Mouse (Mus musculus): Measurements from ENCODE around the gene Polr3e. TPM values are rescaled to one million over a fixed set of nuclear protein-coding genes. Genes with fewer than 3 reads are reported as not detected.
"Not testable (repeated sequence)": the region's sequence is repeated elsewhere in the genome, so short reads cannot be mapped to it uniquely, and the experiment has no call there.

Gene Polr3e
- 10 to 100 TPM; 10.8 to 12.3 TPM for polyA plus RNA-seq (2017; shearing (Covaris generic))

- ATAC-seq, result peak; percentile 80
These were observed at the start of gene Polr3e for GRCm38 (mm10) chr7:120917592-120918461. Gene Polr3e, plus strand, starts transcription at chr7:120917744.

GRCm38 (mm10) chr7:120869883-120870282, 47.7 kb upstream of the Polr3e start:
- ATAC-seq, result no peak

- no peak for ATAC-seq
These were observed 47.0 kb upstream of the Polr3e start for GRCm38 (mm10) chr7:120870431-120871008.

- ATAC-seq, result no peak
These were observed 44.5 kb upstream of the Polr3e start for GRCm38 (mm10) chr7:120873083-120873482.

GRCm38 (mm10) chr7:120874021-120874420, 43.5 kb upstream of the Polr3e start:
- no peak for ATAC-seq

- no peak for ATAC-seq
These were observed 42.6 kb upstream of the Polr3e start for GRCm38 (mm10) chr7:120874764-120875539.

- no peak for ATAC-seq
These were observed 41.8 kb upstream of the Polr3e start for GRCm38 (mm10) chr7:120875540-120876388.

GRCm38 (mm10) chr7:120878271-120878670, 39.3 kb upstream of the Polr3e start:
- no peak for ATAC-seq

GRCm38 (mm10) chr7:120879972-120880371, 37.6 kb upstream of the Polr3e start:
- ATAC-seq, result no peak

GRCm38 (mm10) chr7:120880770-120881169, 36.8 kb upstream of the Polr3e start:
- ATAC-seq, result no peak

GRCm38 (mm10) chr7:120881451-120881850, 36.1 kb upstream of the Polr3e start:
- no peak for ATAC-seq

GRCm38 (mm10) chr7:120882674-120883073, 34.9 kb upstream of the Polr3e start:
- ATAC-seq, result no peak

- no peak for ATAC-seq
These were observed 33.8 kb upstream of the Polr3e start for GRCm38 (mm10) chr7:120883523-120884290.

- no peak for ATAC-seq
These were observed 32.8 kb upstream of the Polr3e start for GRCm38 (mm10) chr7:120884746-120885145.

GRCm38 (mm10) chr7:120893123-120893522, 24.4 kb upstream of the Polr3e start:
- no peak for ATAC-seq

- no peak for ATAC-seq
These were observed 20.5 kb upstream of the Polr3e start for GRCm38 (mm10) chr7:120897054-120897453.

GRCm38 (mm10) chr7:120897711-120898335, 19.7 kb upstream of the Polr3e start:
- no peak for ATAC-seq

- ATAC-seq, result no peak
These were observed 17.4 kb upstream of the Polr3e start for GRCm38 (mm10) chr7:120900191-120900590.

GRCm38 (mm10) chr7:120901701-120902100, 15.8 kb upstream of the Polr3e start:
- ATAC-seq, result no peak

- no peak for ATAC-seq
These were observed 14.6 kb upstream of the Polr3e start for GRCm38 (mm10) chr7:120902931-120903330.

GRCm38 (mm10) chr7:120910172-120910571, 7.4 kb upstream of the Polr3e start:
- not testable (repeated sequence) for ATAC-seq

Measured in activated CD4-positive, CD25-positive, alpha-beta regulatory T cell, adult 4 months (primary cell).